Mouse (Mus musculus): ENCODE data around the gene Krtap12-1.
"Not testable (repeated sequence)": the region's sequence is repeated elsewhere in the genome, so short reads cannot be mapped to it uniquely, and the experiment has no call there.

The Krtap12-1 gene

GRCm38 (mm10) chr10:77720299-77720698 lies at the start of gene Krtap12-1:
TSS of gene Krtap12-1 (plus strand) at chr10:77720599.
- DNase-seq (ENCODE audit: low spot score in 2 of 2): not testable (repeated sequence)

GRCm38 (mm10) chr10:77670710-77671109 lies 49.7 kb upstream of the Krtap12-1 start:
- no peak for DNase-seq (ENCODE audit: low spot score in 2 of 2)

GRCm38 (mm10) chr10:77671519-77671918 lies 48.9 kb upstream of the Krtap12-1 start:
- DNase-seq (ENCODE audit: low spot score in 2 of 2): no peak

- DNase-seq (ENCODE audit: low spot score in 2 of 2): no peak
These were observed 46.6 kb upstream of the Krtap12-1 start for GRCm38 (mm10) chr10:77673765-77674164.

- DNase-seq (ENCODE audit: low spot score in 2 of 2): no peak
These were observed 42.8 kb upstream of the Krtap12-1 start for GRCm38 (mm10) chr10:77677562-77677961.

- peak in 1 of 2 experiments; percentile 31 for DNase-seq (ENCODE audit: low spot score in 2 of 2)
These were observed 37.4 kb upstream of the Krtap12-1 start for GRCm38 (mm10) chr10:77682994-77683393.

- DNase-seq (ENCODE audit: low spot score in 2 of 2): no peak
These were observed 36.2 kb upstream of the Krtap12-1 start for GRCm38 (mm10) chr10:77684181-77684580.

- DNase-seq (ENCODE audit: low spot score in 2 of 2): no peak
These were observed 34.3 kb upstream of the Krtap12-1 start, which contains the start of gene Tspear for GRCm38 (mm10) chr10:77685895-77686664. TSS of gene Tspear (plus strand) at chr10:77686569.

GRCm38 (mm10) chr10:77687021-77687420 lies 33.4 kb upstream of the Krtap12-1 start:
- no peak for DNase-seq (ENCODE audit: low spot score in 2 of 2)

GRCm38 (mm10) chr10:77690356-77690807 lies 30.0 kb upstream of the Krtap12-1 start, which contains the start of gene Gm19402:
TSS of gene Gm19402 (minus strand) at chr10:77690757.
- not testable (repeated sequence) for DNase-seq (ENCODE audit: low spot score in 2 of 2)

GRCm38 (mm10) chr10:77697133-77697532 lies 23.3 kb upstream of the Krtap12-1 start, which contains the start of gene Gm9508:
TSS of gene Gm9508 (minus strand) at chr10:77697233.
- DNase-seq (ENCODE audit: low spot score in 2 of 2): no peak

- DNase-seq (ENCODE audit: low spot score in 2 of 2): no peak
These were observed 14.1 kb upstream of the Krtap12-1 start, which contains the start of gene Gm10272 for GRCm38 (mm10) chr10:77706326-77706725. TSS of gene Gm10272 (plus strand) at chr10:77706626.

- DNase-seq (ENCODE audit: low spot score in 2 of 2): no peak
These were observed 10.6 kb upstream of the Krtap12-1 start for GRCm38 (mm10) chr10:77709831-77710230.

- not testable (repeated sequence) for DNase-seq (ENCODE audit: low spot score in 2 of 2)
These were observed 9.2 kb upstream of the Krtap12-1 start, which contains the start of gene Gm10024 for GRCm38 (mm10) chr10:77711157-77711556. TSS of gene Gm10024 (plus strand) at chr10:77711457.

- no peak for DNase-seq (ENCODE audit: low spot score in 2 of 2)
These were observed 6.7 kb upstream of the Krtap12-1 start for GRCm38 (mm10) chr10:77713734-77714133.

- DNase-seq (ENCODE audit: low spot score in 2 of 2): no peak
These were observed 4.9 kb upstream of the Krtap12-1 start, which contains the start of gene Gm10142 for GRCm38 (mm10) chr10:77715507-77715906. TSS of gene Gm10142 (plus strand) at chr10:77715807.

GRCm38 (mm10) chr10:77724855-77725254 lies 4.5 kb downstream of the Krtap12-1 start:
- DNase-seq (ENCODE audit: low spot score in 2 of 2): no peak

- DNase-seq (ENCODE audit: low spot score in 2 of 2): no peak
These were observed 5.8 kb downstream of the Krtap12-1 start, which contains the start of gene Gm10100 for GRCm38 (mm10) chr10:77726186-77726585. TSS of gene Gm10100 (plus strand) at chr10:77726486.

GRCm38 (mm10) chr10:77728280-77728679 lies 7.9 kb downstream of the Krtap12-1 start:
- DNase-seq (ENCODE audit: low spot score in 2 of 2): no peak

GRCm38 (mm10) chr10:77729241-77729640 lies 8.8 kb downstream of the Krtap12-1 start:
- no peak for DNase-seq (ENCODE audit: low spot score in 2 of 2)

- DNase-seq (ENCODE audit: low spot score in 2 of 2): no peak
These were observed 15.5 kb downstream of the Krtap12-1 start for GRCm38 (mm10) chr10:77735928-77736327.

- no peak for DNase-seq (ENCODE audit: low spot score in 2 of 2)
These were observed 18.5 kb downstream of the Krtap12-1 start for GRCm38 (mm10) chr10:77738929-77739328.
